In genomic region chr1:177061761-177062160, GRCm38 (mm10) we compare ENCODE assay signal across 32 mouse cellular contexts.
A peak's percentile ranks its signal among the peaks of the same experiment; 100 is the strongest.
DNase-seq lines count a peak whose midpoint lies in the region; ATAC-seq and TF ChIP-seq lines count a peak whose summit lies in the region.
"Had no signal": no experiment of that assay in that cellular context is flagged by ENCODE, and none has a peak within 500 bp of the region (broad histone marks: within the 10 kb centered on the region; RNA-seq: fewer than 3 reads in every experiment).

No protein-coding gene starts in this region.

- peaks cover 30% of the 10 kb centered on the region for H3K36me3 ChIP-seq in midbrain, embryonic 10.5 days
- H3K36me3 ChIP-seq in limb, embryonic 10.5 days, result 0 out of 2 replicates have a peak, but pooled peaks cover 3% of the 10 kb centered on the region
- H3K36me3 ChIP-seq: embryonic facial prominence, embryonic 15.5 days; G1E had no signal

- peak; percentile 23 for ATAC-seq in CD4-positive, CD25-positive, alpha-beta regulatory T cell, adult 4 months
- ATAC-seq: forebrain, embryonic 15.5 days; hindbrain, postnatal 0 days; inflammation-experienced regulatory T-cells, adult 6 months; intestine, embryonic 16.5 days; Patski had no signal

- H3K4me1 ChIP-seq in embryonic fibroblast, embryonic 13.5 days (ENCODE audit: control insufficient read depth, insufficient read depth, low read length), result no peaks in the 10 kb centered on the region
- H3K4me1 ChIP-seq in midbrain, embryonic 10.5 days, result no peaks in the 10 kb centered on the region
- no peaks in the 10 kb centered on the region for H3K4me1 ChIP-seq in limb, embryonic 10.5 days
- H3K4me1 ChIP-seq: embryonic facial prominence, embryonic 12.5 days; embryonic facial prominence, embryonic 15.5 days; forebrain, embryonic 12.5 days; forebrain, embryonic 15.5 days had no signal

- no peak overlapping the region for H3K4me3 ChIP-seq in embryonic fibroblast, embryonic 13.5 days (ENCODE audit: insufficient read depth, low read length)
- no peak overlapping the region for H3K4me3 ChIP-seq in midbrain, embryonic 10.5 days
- no peak overlapping the region for H3K4me3 ChIP-seq in limb, embryonic 10.5 days
- H3K4me3 ChIP-seq: embryonic facial prominence, embryonic 12.5 days; embryonic facial prominence, embryonic 15.5 days; erythroblast, embryonic 14.5 days; forebrain, embryonic 12.5 days; forebrain, embryonic 15.5 days; heart, adult 2 months; heart, embryonic 10.5 days; heart, embryonic 13.5 days had no signal

- 86% methylated on average over 2 of the region's 2 CpGs for WGBS in midbrain, embryonic 10.5 days
- 83% methylated on average over 2 of the region's 2 CpGs for WGBS in limb, embryonic 10.5 days

- DNase-seq in 3T3-L1 (ENCODE audit: low read depth, low spot score) (peak; percentile 54), NIH3T3 (ENCODE audit: low read depth) (peak; percentile 45)
- no peak for DNase-seq in layer of hippocampus, adult 8-10 months (ENCODE audit: low spot score in 2 of 2)
- DNase-seq in midbrain, embryonic 10.5 days (ENCODE audit: low spot score), result no peak
- no peak for DNase-seq in layer of hippocampus, postnatal 25 days (ENCODE audit: extremely low spot score in 1 of 2, low spot score in 1 of 2)
- no peak for DNase-seq in limb, embryonic 10.5 days (ENCODE audit: low spot score)
- DNase-seq: adrenal gland, adult 8-10 months; adrenal gland, postnatal 36 days; cerebellum, adult 11 months; cerebellum, adult 2 months; cerebellum, adult 9-11 months; cerebellum, postnatal 25 days; gastrocnemius, postnatal 25 days; heart, adult 2 months; heart, postnatal 14 days; heart, postnatal 4 days had no signal

- no peaks in the 10 kb centered on the region for H3K9me3 ChIP-seq in midbrain, embryonic 10.5 days (replicated peaks)
- H3K9me3 ChIP-seq in limb, embryonic 10.5 days (replicated peaks), result no peaks in the 10 kb centered on the region
- H3K9me3 ChIP-seq: embryonic facial prominence, embryonic 12.5 days; embryonic facial prominence, embryonic 15.5 days; forebrain, embryonic 12.5 days; forebrain, embryonic 15.5 days; G1E; heart, embryonic 10.5 days; heart, embryonic 13.5 days had no signal

- 0 out of 2 replicates have a peak overlapping the region, but pooled peaks have one; percentile 5 for H3K27ac ChIP-seq in embryonic fibroblast, embryonic 13.5 days (ENCODE audit: insufficient read depth, low read length)
- no peak overlapping the region for H3K27ac ChIP-seq in midbrain, embryonic 10.5 days (replicated peaks)
- no peak overlapping the region for H3K27ac ChIP-seq in limb, embryonic 10.5 days
- H3K27ac ChIP-seq: embryonic facial prominence, embryonic 12.5 days; embryonic facial prominence, embryonic 15.5 days; forebrain, embryonic 12.5 days; forebrain, embryonic 15.5 days; heart, adult 2 months; heart, embryonic 10.5 days; heart, embryonic 13.5 days; hindbrain, embryonic 14.5 days; hindbrain, postnatal 0 days had no signal

- TF ChIP-seq POLR2A in embryonic fibroblast, embryonic 13.5 days (IDR thresholded peaks at IDR 0.05; ENCODE audit: low read depth, low read length), result no peak

- no peaks in the 10 kb centered on the region for H3K27me3 ChIP-seq in midbrain, embryonic 10.5 days (ENCODE audit: low read depth, poor library complexity, severe bottlenecking)
- H3K27me3 ChIP-seq in limb, embryonic 10.5 days (ENCODE audit: low read depth, poor library complexity, severe bottlenecking), result no peaks in the 10 kb centered on the region
- H3K27me3 ChIP-seq: CH12.LX; embryonic facial prominence, embryonic 12.5 days; embryonic facial prominence, embryonic 15.5 days; forebrain, embryonic 12.5 days; forebrain, embryonic 15.5 days; heart, embryonic 13.5 days; Patski had no signal

- TF ChIP-seq CTCF in embryonic fibroblast, embryonic 13.5 days (IDR thresholded peaks at IDR 0.05; ENCODE audit: borderline replicate concordance, insufficient read depth, low read length), result no peak

Comparison
In these comparisons a context has a peak if more than half of its experiments do, and no peak if none do; other contexts are left out.
1. DNase-seq: peak in 3T3-L1 (single experiment) and NIH3T3 (single experiment); none in layer of hippocampus, adult 8-10 months (0 of 2), midbrain, embryonic 10.5 days (single experiment), layer of hippocampus, postnatal 25 days (0 of 2) and limb, embryonic 10.5 days (single experiment).